Mouse (Mus musculus) olfactory bulb, adult 2 months (tissue): ENCODE data around the gene Mmp27.

ENCODE experiments used
- CTCF ChIP-seq: fragments of 200-500 bp; IDR thresholded peaks from 2 replicates; pipeline ENCODE4 v1.5.1; 2012; ENCODE audit warnings: low read depth, mild to moderate bottlenecking, low read length, moderate library complexity; ENCODE audit not compliant: insufficient read depth
- POLR2A ChIP-seq: fragments of 200-500 bp; IDR thresholded peaks from 2 replicates; pipeline ENCODE4 v1.6.1; 2012; ENCODE audit warnings: mild to moderate bottlenecking, low read depth, low read length, moderate library complexity; ENCODE audit not compliant: insufficient read depth

GRCm38 (mm10) chr9:7551943-7552342, 19.3 kb upstream of the Mmp27 start:
- TF ChIP-seq CTCF, result no peak
- no peak for TF ChIP-seq POLR2A
